Mouse (Mus musculus) cerebral cortex, adult 2 months (tissue): ENCODE measurements around the gene Dlg2.

Source experiments
- WGBS: fragments of 180-500 bp; shearing (Covaris S2); methylation state at CpG from one replicate; pipeline ENCODE4 v1.1.7; 2018; 5-methylcytosine and 5-hydroxymethylcytosine counted together

Dlg2 gene

DNA sequence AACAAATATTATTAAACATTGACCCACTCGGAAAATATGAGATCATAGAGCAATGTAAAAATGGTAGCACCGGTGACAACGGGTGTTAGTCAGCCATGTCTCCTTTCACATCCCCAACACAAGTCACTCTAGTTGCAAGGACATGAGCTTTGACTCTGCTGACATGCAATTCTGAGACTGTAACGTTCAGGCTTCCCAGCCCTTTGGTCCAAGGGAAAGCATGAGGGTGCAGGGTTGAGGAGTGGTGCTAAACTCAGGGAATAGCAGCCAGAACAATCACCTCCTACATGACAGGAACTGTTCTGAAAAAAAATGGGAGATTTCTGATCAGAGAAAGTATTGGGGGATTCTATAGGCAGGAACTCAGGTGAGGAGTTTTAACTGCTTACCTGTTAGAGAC lies 1781.7 kb downstream of the Dlg2 start:
- 79% methylated on average over 4 of the region's 4 CpGs for WGBS

DNA sequence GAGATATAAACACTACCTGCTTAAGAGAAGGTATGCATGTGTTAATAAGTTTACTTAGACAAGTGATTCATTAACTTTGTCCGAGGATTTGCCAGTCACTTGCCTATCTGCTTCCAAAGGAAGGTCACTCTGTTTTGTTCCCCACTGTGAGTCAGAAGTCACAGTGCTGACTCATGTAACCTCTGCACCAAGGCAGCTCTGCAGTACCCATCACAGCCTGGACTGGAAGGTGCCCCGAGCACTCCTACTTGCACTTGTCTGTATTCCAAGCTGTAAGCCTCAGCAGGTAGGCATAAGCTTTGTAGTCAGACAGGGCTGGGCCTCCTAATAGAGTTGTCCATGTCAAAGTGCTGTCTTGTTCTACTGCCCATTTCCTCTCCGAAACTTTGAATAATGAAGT lies 1782.2 kb downstream of the Dlg2 start:
- 66% methylated on average over 3 of the region's 3 CpGs for WGBS

DNA sequence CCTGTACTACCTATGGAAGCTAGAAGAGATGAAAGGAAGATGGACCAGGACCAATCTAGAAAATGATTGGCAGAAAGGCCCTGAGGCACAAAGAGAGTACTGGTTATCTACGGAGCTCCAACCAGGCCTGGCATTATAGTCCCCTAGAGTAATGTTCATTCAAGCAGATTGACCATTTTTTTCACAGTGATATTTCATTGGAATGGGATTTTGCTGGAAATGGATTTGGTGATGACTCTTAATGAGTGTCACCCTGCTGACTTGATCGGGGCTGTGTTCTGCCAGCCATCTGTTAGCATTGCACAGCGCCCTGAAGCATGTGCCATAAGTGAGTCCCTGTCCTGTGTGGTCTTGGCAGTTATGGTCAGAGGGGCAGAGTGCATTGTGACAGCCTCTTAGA lies 1787.9 kb downstream of the Dlg2 start:
- 59% methylated on average over 3 of the region's 3 CpGs for WGBS

DNA sequence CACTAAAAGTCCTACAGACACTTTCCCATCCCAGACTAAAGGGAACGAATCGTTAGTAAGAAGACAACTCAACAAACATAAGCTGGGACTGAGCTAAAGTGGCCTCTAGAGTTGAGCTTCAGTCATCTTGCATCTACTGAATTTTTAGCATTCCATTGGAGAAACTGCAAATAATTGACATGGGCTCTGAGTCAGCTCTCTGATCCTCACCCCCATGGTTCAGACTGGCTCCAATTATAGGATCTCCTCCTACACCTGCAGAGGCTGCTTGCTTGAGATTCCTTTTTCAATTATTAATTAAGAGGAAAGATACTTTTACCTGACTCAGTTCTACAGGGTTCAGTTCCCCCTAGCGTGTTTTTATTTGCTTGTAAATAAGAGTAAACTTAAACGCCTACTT lies 1798.9 kb downstream of the Dlg2 start:
- 73% methylated on average over 4 of the region's 4 CpGs for WGBS

DNA sequence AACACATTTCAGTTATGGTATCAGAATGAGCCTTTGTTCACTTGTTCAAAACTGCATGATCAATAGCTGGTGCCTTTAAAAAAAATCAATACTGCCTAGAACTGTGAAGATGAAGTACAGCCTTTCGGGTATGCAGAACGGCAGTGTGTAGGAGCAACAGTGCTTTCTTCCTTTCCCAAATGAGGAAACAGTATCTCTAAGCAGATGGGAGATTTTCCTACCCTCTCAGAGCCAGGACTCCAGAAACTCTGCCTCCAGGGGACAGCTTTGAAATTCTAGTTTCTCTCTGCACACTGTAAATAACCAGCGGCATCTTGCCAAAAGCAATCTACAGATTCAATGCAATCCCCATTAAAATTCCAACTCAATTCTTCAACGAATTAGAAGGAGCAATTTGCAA lies 1801.2 kb downstream of the Dlg2 start:
- 15% methylated on average over 4 of the region's 4 CpGs for WGBS

DNA sequence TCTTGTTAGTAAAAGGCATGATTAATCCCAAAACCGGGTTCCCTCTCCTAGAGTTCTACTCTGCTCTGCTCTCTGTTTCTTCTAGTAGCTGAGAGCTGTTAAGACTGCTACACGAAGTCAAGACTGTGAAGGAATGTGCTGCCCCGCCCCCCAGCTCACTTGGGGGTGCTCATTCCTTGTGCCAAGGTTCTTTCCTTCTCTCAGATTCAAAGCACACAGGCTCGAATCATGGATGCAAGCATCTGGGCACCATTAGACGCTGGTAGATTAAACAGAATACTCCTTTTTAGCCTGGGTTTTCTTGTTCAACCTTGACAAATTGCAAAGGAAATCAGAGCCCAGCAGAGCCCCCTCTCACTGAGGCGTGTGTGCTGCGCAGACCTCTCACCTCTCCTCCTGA lies 1804.5 kb downstream of the Dlg2 start:
- WGBS: 39% methylated on average over 7 of the region's 7 CpGs

DNA sequence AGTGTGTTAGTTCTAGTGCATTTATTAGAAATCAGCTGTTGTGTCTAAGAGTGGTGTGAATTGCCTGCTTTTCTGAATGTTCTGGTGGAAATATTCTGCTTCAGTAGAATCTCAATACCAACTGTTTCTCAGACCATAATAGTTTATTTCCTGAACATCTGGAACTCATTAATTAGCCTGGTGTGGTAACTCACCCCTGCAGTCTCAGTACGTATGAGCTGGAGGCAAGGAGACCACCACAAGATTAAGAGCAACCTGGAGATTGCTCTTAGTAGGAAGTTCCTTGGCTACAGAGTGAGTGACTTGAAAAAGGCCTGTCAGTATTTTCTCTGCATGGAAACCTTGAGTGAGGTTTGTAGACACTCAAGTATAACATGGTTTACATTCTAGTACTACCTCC lies 1810.6 kb downstream of the Dlg2 start:
- 61% methylated on average over 1 of the region's 1 CpGs for WGBS

DNA sequence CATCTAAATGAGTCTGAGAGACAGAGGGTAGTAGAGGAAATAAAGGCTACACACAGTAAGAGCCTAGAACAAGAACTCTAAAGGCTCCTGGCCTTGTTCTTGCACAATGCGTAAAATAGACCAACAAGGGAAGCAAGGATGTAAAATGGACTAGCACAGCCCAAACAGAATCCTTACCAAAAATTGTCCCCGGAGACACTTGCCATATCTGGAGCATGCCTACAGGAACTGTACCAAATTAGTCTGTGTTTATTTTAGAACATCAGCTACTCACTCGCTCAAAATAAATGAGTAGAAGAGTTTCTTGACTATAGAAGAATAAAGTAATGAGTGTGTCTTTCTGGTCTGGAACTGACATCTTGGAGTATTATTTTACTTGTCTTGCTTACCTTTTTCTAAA lies 1812.3 kb downstream of the Dlg2 start:
- 44% methylated on average over 3 of the region's 3 CpGs for WGBS

DNA sequence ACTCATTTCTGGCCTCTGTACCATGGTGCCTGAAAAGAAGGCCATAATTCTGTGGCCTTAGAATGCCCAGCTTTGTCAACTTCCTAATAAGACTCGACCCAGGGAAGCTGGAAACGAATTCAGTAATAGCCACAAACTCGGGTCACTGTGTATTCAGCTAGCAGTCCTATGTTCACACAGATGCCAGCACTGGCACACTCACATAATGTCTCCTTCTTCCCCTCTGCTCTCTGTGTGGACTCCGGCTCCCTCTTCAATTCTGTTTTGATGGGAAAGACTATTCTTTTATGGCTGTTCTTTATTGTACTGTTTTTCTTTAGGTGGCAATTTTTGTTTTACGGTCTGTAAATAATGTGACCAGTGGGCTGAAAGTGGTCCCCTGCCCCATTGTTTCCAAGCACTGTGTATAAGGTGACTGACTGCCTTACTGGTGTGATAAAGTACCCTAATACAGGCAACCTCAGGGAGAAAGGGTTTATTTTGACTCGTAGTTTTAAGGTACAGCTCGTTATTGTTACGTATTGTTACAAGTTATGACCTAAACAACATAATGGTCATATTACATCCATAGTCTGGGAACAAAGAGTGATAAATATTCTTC lies 1816.5 kb downstream of the Dlg2 start:
- WGBS: 67% methylated on average over 8 of the region's 8 CpGs

DNA sequence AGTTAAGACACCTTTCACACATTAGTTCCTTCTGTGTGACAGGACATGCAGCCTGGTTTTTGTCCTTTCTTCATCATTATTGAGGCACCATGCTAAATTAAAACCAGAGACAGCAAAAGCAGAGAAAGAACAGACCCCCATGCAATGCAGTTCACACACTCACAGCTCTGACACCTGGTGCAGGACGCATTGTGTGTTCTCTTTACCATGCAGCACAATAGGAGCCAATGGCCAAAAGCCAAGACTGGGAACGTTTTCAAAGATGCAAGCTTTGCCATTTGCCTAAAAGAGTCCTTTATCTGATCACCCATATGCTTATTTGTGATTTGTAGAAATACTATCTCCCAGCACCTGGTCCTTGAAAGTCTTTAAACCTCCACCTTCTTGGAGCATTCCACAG lies 1824.6 kb downstream of the Dlg2 start:
- WGBS: 20% methylated on average over 2 of the region's 2 CpGs

DNA sequence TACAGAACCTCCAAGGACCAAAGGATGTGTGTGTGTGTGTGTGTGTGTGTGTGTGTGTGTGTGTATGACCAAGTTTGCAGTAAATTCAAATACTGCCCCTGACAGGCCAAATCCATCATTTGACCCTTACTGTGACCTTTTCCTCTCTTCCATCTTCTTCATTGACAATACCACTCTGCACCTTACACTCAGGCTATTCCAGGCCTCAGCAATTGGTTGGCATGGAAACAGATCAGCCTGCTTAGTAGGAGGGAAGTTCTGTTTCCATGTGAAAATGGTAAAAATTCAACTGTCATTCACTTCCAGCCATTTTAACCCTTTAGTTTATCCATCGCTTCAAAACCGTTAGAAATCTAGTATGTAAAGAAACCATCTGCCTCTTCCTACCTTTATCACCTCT lies 1831.2 kb downstream of the Dlg2 start:
- 63% methylated on average over 2 of the region's 2 CpGs for WGBS

DNA sequence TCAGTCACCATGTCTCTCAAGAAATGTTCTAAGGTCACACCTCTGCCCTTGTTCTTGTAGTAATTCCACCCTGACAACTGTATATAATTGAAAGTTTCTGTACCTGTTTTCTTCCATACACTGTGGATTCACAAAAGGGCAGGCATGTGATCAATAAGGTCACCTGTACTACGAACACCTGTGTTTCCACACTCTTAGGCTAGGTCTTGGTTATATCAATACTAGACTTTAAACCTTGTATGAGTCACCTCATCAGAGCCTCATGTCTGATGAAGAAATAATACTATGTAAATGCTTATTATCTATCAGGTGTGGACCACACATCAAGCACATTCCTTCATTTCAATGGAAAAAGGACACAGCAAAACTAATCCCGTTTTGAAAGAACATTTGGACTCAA lies 1831.7 kb downstream of the Dlg2 start:
- 70% methylated on average over 2 of the region's 2 CpGs for WGBS

DNA sequence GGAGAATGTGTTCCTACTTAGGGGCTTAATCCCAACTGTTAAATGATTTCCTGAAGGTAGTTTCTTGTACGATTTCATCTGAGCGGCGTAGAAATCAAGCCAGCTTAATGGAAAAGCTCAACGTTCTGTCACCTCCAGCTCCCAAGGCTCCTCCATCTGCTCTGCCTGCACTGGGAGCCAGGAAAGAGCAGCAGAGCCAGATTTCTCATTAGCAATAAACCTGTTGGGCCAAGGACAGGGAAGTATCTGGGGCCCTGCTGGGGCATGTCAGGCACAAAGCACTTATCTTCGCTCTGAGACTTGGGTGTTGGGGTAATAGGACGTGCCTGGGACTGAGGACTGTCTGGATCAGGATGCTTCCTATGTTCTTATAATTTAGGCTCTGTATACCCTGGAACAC lies 1839.9 kb downstream of the Dlg2 start:
- WGBS: 58% methylated on average over 6 of the region's 6 CpGs

DNA sequence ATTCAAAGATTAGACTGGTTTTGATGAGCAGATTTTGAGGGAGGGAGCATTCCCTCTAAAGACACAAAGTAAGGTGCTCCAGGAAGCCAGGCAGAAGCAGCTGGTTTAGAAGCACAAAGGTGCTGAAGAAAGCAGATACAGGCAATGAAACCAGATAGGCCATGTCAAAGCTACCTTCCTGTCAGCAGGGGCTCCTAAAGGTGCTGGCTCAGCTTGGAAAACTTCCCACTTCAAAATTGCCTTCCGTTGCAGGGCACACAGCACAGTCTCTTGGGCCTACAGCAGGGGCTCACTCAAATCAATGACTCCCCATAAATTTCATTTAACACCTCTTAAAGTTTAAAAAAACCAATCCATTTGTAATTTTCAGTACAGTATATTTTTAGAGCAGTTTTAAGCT lies 1843.0 kb downstream of the Dlg2 start:
- WGBS: 66% methylated on average over 1 of the region's 1 CpGs

DNA sequence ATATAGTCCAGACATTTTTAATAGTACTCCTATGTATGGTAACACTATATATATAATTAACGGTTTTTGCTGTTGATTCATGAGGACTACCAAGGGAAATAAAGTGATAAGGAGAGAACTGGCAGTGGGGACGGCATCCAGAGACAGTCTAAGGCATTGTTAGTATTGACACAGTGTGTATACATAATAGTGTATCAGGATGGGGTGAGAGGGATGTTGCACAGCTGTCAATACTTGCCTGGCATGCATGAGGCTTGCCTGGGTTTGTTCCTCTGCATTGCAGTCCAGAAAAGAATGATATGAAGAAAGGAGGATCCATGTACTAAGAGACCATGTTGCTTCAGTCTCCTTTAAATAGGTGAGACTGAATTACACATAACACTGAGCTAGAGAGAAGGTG lies 1845.3 kb downstream of the Dlg2 start:
- 61% methylated on average over 2 of the region's 2 CpGs for WGBS

DNA sequence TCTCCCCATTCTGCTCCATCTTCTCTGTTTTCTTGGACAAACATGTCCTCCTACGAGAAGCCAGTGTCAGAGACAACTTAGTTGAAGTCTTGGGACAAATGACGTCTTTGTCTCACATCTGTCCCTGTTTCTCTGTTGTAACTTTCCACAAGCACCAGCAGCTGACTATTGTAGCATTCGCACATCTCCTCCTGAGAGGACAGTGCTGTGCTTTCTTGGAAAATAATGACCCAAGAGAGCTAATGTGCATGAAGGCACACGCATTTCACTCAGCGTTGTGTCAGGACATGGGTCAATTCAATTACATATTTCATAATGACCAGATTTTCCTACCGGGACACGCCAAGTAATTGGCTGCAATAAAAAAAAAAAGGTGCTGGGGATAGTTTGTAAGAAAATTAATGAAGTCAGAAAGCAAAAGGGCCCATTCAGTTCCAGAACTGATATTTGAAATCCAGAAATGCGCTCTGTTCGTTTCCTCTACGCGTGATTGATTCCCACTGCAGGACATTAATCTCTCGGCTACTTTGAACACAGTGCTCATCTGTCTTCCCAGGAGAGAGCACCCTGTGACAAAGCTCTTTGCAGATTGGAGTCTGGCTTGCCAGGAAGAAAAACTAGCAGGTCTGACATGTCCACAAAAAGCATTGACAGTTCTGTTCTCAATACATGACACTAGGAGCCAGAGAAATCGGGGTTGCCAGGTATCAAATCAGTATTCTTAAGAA lies 1846.0 kb downstream of the Dlg2 start:
- WGBS: 69% methylated on average over 13 of the region's 13 CpGs

DNA sequence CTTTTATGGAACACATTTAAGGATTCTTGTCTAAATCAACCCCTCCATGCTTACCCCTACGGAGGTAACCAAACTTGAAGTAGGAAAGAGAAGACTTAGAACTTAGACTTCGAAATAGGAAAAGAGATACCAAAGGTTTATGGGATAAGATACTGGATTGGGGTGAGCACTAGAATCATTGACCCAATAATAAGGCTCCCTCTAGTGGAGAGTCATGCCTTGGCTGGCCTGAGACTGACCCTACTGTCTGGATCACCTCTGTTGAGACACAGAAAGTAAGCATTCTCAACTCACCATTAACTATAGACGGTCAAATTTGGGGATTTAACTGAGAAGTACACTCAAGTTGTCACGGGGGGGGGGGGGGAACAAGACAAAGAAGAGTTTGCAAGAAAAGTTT lies 1847.2 kb downstream of the Dlg2 start:
- 52% methylated on average over 4 of the region's 4 CpGs for WGBS

DNA sequence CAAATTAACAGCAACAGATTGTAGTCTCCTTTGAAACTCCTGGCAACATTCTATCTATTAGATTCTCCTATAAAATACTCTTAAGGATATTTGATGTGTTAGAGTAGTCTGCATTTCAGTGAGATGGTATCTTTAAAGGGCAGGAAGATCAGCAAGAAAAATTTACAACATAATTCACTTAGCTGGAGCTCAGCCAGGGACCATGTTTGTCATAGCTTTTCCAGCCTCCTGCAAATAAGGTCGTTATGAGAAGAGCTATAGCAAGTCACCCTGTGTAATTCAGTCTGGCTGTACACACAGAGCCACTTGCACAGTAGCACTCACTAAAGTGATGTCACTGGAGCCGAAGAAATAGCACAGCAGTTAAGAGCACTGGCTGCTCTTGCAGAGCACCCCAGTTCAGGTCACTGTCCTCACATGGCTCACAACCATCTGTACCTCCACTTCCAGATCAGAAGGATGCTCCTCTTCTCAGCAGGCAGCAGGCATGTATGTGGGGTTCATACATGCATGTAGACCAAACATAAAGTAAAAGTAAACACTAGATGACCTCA lies 1850.9 kb downstream of the Dlg2 start:
- WGBS: 35% methylated on average over 2 of the region's 2 CpGs

DNA sequence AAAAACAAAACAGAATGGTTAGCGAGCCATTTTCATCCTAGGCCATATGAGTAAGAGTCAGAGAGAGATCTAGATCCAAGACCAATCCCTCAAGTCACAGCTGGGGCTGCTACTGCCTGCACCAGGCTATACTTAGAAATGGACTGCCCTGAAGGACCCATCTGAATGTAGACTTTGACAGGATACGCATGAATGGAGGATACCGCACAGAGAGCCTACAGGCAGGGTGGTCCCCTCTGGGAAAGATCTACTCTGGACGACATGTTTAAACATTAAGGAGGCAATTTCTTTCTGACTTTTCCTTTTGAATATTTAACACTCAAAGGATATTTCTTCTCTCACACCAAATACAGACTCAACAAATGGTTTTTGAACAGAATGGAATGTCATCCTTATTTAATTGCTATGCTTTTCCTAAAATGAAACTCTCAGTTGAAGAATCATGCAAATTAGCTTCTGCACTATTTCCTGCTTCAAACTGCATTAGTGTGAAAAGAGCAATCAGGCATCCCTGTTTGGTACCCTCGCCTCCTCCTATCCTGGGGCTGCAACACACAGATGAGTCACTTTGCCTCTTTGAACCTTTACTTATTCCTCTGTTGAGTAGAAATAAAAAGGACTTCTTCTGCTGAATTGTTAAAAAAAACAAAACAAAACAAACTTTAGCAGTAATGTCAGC lies 1856.9 kb downstream of the Dlg2 start:
- WGBS: 51% methylated on average over 5 of the region's 5 CpGs

DNA sequence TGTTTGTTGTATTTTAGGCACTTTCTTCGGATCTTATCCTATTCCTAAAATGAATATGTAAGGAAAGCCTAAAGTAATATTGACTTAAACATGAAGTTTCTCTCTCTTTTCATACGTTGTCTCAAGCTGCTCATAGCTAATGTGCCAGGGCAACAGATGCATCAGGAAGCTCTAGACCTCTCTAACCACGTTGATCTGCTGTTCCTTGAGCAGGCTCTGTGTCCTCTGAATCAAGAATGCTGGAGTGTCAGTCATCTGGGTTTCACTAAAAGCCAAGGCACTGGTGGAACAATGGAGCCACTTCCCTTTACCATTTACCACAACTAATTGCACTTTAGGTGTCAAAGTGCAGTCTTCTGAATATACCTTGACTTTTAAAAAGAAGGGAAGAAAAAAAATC lies 1880.1 kb downstream of the Dlg2 start:
- WGBS: 35% methylated on average over 3 of the region's 3 CpGs

DNA sequence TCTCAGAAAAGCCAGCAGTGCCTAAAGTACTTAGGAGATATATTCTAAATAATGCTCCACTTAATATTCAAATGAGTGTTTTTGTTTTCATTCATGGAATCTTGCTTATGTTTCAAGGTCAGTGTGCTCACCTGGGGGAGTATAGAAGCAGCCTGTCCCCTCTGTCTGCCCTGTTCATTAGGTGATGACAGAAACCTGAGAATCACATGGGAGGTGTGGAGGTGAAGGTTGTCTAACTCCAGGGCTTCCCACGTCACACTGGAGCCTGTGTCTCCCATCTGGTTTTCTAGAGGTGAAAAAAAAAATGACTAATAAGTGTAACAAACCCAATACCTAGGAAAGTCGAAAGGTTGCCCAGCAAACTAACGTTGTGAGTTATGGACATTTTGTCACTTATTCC lies 1886.9 kb downstream of the Dlg2 start:
- 66% methylated on average over 3 of the region's 3 CpGs for WGBS

DNA sequence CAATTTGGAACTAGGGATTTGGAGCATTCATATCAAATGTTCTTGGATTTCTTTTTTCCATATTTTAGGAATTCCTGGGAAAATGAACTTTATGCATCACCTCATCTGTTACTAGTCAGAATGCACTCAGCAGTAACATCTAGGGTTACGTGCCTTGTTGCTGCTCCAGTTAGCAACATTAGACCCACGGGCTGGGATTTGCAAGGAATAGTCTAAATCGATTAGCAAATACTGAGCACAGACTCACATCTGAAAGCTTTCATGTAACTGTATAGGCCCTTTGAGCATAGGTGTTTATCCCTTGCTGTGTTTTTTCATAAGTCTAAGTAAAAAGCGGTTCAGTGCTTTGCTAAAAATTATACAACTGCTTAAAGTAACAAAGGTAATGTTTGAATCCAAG lies 1887.3 kb downstream of the Dlg2 start:
- WGBS: 82% methylated on average over 4 of the region's 4 CpGs

DNA sequence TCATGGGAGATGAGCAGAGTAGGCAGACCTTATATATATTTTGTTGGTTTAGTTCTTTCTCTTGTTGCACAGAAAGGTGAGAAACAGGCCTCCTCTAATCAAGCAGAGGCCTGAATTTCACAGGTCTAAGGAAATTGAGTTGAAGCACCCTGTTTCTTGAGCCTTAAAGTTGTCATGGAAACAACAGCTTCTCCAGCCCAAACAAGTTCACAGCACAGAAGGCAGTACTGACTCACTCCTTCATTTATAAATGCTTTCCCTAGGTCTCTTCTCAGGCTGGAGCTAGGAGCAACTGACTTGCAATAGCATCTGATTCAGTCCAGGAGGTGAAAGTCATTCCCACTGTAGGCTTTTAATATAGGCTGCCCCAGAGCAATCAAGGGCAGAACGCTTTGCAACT lies 1890.6 kb downstream of the Dlg2 start:
- WGBS: 49% methylated on average over 1 of the region's 1 CpGs
